Mouse (Mus musculus): ENCODE results near the gene Nek10. TPM values are rescaled to one million over a fixed set of nuclear protein-coding genes. Genes with fewer than 3 reads are reported as not detected.

Nek10 gene
- polyA plus RNA-seq, 1 experiment from 2014 or later: not detected

DNA sequence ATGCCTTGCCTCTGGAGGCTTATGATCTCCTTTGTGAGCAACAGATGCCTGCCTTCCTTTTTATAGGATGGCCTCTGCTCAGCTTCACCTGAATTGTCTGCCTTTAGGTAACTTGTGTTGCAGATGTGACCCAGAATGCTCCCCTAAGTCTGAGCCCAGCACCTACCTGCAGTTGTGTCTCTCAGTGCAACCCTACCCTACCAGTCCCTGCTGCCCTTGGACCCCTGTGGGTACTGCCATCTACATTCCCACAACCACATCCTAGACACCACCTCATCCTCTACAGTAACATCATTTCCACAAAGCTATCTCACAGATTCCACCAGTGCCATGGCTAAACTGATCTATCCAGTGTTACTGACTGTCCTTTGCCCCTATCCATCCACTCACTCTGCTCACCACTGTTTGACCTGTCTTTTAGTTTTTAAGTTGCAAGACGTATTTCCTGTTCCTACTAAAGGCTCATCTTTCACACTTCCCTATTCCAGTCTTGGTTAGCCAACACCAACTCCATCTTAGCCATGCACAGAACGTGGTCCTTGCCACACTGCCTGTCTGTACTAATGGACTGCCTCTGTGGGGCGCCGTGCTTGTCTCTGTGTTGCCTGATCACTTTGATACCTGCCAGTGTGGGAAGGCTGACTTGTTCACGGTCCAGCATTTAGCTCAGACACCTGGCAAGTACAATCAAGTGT, 1.4 kb downstream of the Nek10 start:
- H3K36me3 ChIP-seq (ENCODE audit: control insufficient read depth, insufficient read depth): no peaks in the 10 kb centered on the region
- no peak for ATAC-seq (ENCODE audit: low read depth)
- no peaks in the 10 kb centered on the region for H3K27me3 ChIP-seq (ENCODE audit: control insufficient read depth, insufficient read depth, low read depth, low read length)
- H3K9me3 ChIP-seq (replicated peaks; ENCODE audit: control insufficient read depth, low read length): no peaks in the 10 kb centered on the region
- H3K9ac ChIP-seq (ENCODE audit: low read depth, low read length): no peak overlapping the region
- no peak overlapping the region for H3K4me3 ChIP-seq (ENCODE audit: low read depth, low read length)
- WGBS (ENCODE audit: insufficient replicate concordance): 44% methylated on average over 5 of the region's 5 CpGs
- no peak overlapping the region for H3K4me2 ChIP-seq (ENCODE audit: low read depth, low read length)
- no peak overlapping the region for H3K27ac ChIP-seq (ENCODE audit: low read length)
- no peaks in the 10 kb centered on the region for H3K4me1 ChIP-seq (ENCODE audit: control insufficient read depth, low read depth, low read length)

DNA sequence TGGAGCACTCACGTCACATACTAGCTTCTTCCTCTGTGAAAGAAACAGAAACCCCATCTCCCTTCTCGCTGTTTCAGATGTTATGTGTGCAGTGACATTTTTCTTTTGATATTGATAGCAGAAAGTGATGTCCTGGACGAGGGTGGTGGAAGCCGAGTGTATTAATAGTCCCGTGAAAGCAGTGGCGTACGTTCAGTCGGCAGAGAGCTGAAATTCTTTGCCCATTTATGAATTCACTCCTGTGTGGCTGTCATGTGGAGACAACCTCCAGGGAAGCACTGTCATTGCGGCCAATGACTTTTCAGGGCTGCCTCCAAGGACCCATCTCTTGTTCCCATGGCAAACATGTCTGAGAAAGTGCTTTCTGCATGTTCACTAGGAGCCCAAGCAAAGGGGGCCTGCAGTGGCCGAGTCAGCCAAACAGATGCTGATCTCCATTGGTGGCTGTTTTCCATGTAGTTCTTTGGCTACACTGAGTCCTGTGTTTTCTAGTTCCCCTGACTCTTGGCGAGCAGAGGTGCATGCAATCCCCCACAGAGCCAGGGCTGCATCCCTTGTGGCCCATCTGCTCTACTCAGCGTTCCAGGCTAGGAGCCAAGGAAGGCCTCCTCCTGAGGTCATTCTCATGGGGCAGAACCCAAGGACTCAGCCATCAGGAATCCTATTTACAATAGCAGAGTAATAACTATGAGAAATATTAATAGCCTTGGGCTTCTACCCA, 29.5 kb downstream of the Nek10 start:
- Histone ChIP-seq H3K9ac (ENCODE audit: low read depth, low read length) (no peak overlapping the region), H3K27ac (ENCODE audit: low read length) (no peak overlapping the region), H3K27me3 (ENCODE audit: control insufficient read depth, insufficient read depth, low read depth, low read length) (no peaks in the 10 kb centered on the region), H3K4me3 (ENCODE audit: low read depth, low read length) (no peak overlapping the region), H3K9me3 (replicated peaks; ENCODE audit: control insufficient read depth, low read length) (no peaks in the 10 kb centered on the region), H3K4me1 (ENCODE audit: control insufficient read depth, low read depth, low read length) (no peaks in the 10 kb centered on the region), H3K4me2 (ENCODE audit: low read depth, low read length) (no peak overlapping the region), H3K36me3 (ENCODE audit: control insufficient read depth, insufficient read depth) (no peaks in the 10 kb centered on the region)
- 71% methylated on average over 12 of the region's 12 CpGs for WGBS (ENCODE audit: insufficient replicate concordance)
- no peak for ATAC-seq (ENCODE audit: low read depth)

DNA sequence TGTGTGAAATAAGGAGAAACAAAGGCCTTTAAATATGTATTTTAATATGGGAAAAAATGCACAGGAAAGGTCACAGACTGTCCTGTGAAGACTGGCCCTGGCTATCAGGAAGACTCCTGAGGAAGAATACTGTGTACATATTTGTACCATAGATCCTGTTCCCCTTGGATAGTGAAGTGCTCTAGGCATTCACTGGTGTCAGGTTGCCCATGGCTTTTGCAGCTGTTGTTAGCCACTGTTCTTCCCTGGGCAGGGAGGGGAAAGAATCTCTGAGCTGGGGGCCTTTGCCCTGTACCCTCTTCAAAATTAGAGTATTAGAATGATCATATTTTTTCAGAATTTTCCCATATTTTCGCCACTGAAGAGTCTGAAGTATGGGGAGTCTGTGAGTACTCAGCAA, 30.3 kb downstream of the Nek10 start:
- H3K4me1 ChIP-seq (ENCODE audit: control insufficient read depth, low read depth, low read length): no peaks in the 10 kb centered on the region
- H3K9ac ChIP-seq (ENCODE audit: low read depth, low read length): no peak overlapping the region
- WGBS (ENCODE audit: insufficient replicate concordance): 46% methylated on average over 1 of the region's 1 CpGs
- H3K36me3 ChIP-seq (ENCODE audit: control insufficient read depth, insufficient read depth): no peaks in the 10 kb centered on the region
- no peak overlapping the region for H3K27ac ChIP-seq (ENCODE audit: low read length)
- ATAC-seq (ENCODE audit: low read depth): no peak
- H3K4me3 ChIP-seq (ENCODE audit: low read depth, low read length): no peak overlapping the region
- no peaks in the 10 kb centered on the region for H3K27me3 ChIP-seq (ENCODE audit: control insufficient read depth, insufficient read depth, low read depth, low read length)
- H3K9me3 ChIP-seq (replicated peaks; ENCODE audit: control insufficient read depth, low read length): no peaks in the 10 kb centered on the region
- no peak overlapping the region for H3K4me2 ChIP-seq (ENCODE audit: low read depth, low read length)

DNA sequence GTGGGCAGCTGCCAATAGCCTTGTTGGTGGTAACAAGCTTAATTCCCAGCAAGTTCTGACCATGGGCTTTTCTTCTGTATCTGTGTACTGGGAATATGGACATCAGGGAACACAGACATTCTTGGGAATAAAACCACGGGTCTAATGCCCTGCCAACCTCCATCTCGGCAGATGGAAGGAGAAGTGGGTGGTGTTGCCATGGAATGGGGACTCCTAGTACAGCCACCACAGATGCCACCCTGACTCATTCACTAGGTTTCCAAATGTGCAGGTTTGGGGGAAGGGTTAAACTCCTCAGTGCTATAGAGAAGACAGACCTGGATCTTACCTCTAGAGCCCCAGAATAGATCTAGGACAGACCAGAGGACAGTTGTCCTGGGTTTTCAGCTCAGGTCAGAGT, 31.1 kb downstream of the Nek10 start:
- ATAC-seq (ENCODE audit: low read depth): no peak
- no peak overlapping the region for H3K4me2 ChIP-seq (ENCODE audit: low read depth, low read length)
- no peak overlapping the region for H3K4me3 ChIP-seq (ENCODE audit: low read depth, low read length)
- no peaks in the 10 kb centered on the region for H3K9me3 ChIP-seq (replicated peaks; ENCODE audit: control insufficient read depth, low read length)
- no peaks in the 10 kb centered on the region for H3K4me1 ChIP-seq (ENCODE audit: control insufficient read depth, low read depth, low read length)
- no peaks in the 10 kb centered on the region for H3K27me3 ChIP-seq (ENCODE audit: control insufficient read depth, insufficient read depth, low read depth, low read length)
- 48% methylated on average over 2 of the region's 2 CpGs for WGBS (ENCODE audit: insufficient replicate concordance)
- H3K9ac ChIP-seq (ENCODE audit: low read depth, low read length): no peak overlapping the region
- H3K27ac ChIP-seq (ENCODE audit: low read length): no peak overlapping the region
- H3K36me3 ChIP-seq (ENCODE audit: control insufficient read depth, insufficient read depth): no peaks in the 10 kb centered on the region

DNA sequence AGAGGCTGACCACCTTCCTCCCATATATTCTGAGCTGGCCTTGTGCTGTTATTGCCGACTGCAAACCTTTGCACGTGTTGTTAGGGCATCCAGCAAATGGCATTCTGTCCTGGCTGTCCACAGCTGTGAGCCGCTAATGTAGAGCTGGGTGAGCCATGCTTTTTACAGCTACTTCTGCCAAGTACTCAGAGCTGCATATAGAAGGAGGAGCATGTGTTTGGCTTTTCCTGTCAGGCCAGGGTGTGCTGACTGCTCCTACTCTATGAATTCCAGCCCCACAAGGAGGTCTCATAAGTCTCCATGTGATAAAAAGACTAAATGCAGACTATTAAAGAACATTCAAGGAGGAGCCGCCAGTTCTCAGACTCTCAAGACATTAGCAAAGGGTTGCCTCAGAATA, 34.4 kb downstream of the Nek10 start:
- no peak overlapping the region for H3K9ac ChIP-seq (ENCODE audit: low read depth, low read length)
- no peak overlapping the region for H3K27ac ChIP-seq (ENCODE audit: low read length)
- H3K9me3 ChIP-seq (replicated peaks; ENCODE audit: control insufficient read depth, low read length): no peaks in the 10 kb centered on the region
- no peaks in the 10 kb centered on the region for H3K27me3 ChIP-seq (ENCODE audit: control insufficient read depth, insufficient read depth, low read depth, low read length)
- 66% methylated on average over 4 of the region's 4 CpGs for WGBS (ENCODE audit: insufficient replicate concordance)
- no peak for ATAC-seq (ENCODE audit: low read depth)
- H3K4me1 ChIP-seq (ENCODE audit: control insufficient read depth, low read depth, low read length): no peaks in the 10 kb centered on the region
- H3K4me2 ChIP-seq (ENCODE audit: low read depth, low read length): no peak overlapping the region
- H3K4me3 ChIP-seq (ENCODE audit: low read depth, low read length): no peak overlapping the region
- H3K36me3 ChIP-seq (ENCODE audit: control insufficient read depth, insufficient read depth): no peaks in the 10 kb centered on the region

DNA sequence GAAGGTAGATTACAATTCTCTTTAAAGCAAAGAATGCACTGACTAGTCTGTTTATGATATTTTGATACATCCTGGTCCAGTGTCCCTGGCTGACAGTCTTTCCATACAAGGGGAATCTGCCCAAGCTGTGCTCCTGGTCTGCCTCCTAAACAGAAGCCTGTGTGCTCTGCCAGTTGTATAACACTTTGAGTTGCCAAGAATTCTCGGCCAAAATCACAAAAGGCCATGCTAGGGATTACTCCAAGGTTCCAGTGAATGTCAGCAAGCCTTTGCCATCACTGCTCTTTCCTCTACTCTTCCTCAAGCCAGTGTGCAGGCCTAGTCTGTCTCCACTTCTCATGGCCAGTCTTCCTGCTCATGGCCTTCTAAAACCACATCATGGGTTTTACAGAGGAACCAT, 34.9 kb downstream of the Nek10 start:
- no peak overlapping the region for H3K4me2 ChIP-seq (ENCODE audit: low read depth, low read length)
- H3K36me3 ChIP-seq (ENCODE audit: control insufficient read depth, insufficient read depth): no peaks in the 10 kb centered on the region
- H3K4me1 ChIP-seq (ENCODE audit: control insufficient read depth, low read depth, low read length): no peaks in the 10 kb centered on the region
- H3K9ac ChIP-seq (ENCODE audit: low read depth, low read length): no peak overlapping the region
- 33% methylated on average over 1 of the region's 1 CpGs for WGBS (ENCODE audit: insufficient replicate concordance)
- no peak overlapping the region for H3K4me3 ChIP-seq (ENCODE audit: low read depth, low read length)
- no peaks in the 10 kb centered on the region for H3K9me3 ChIP-seq (replicated peaks; ENCODE audit: control insufficient read depth, low read length)
- no peaks in the 10 kb centered on the region for H3K27me3 ChIP-seq (ENCODE audit: control insufficient read depth, insufficient read depth, low read depth, low read length)
- H3K27ac ChIP-seq (ENCODE audit: low read length): no peak overlapping the region
- ATAC-seq (ENCODE audit: low read depth): no peak

DNA sequence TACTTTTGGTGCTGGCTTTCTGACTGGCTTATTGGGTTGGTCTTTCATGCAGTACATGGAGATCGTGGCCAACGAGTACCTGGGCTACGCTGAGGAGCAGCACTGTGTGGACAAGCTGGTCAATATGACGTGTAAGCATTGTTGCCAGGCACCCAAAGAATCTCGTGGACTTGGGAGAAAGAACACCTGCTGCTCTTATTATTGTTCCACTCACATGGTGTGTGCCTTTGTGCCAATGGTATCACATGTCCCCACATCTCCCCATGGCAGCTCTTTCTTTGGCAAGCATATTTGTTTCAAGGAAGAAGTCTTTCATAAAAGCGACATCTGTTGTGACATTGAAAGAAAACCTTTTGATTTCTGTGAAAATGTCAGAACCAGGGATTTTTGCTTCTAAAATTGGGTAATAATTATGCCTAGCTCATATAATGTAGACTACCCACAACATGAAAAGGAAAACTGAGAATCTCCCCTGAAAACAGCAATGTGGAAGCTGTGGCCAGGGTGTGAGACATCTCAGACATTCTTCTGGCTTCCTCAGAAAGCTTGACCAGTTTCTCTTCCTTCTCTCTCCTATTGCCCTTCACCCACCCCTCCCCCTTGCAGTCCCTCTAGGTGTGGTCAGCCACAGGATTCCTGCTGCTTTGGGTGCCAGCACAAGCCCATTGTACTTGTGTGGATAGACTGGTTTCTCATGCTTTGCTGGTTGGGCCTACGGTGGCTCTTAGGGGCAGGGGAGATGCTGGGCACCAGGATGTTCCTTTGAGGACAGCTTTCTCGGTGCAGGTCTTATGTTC, 39.7 kb downstream of the Nek10 start:
- Histone ChIP-seq H3K4me3 (ENCODE audit: low read depth, low read length) (no peak overlapping the region), H3K36me3 (ENCODE audit: control insufficient read depth, insufficient read depth) (no peaks in the 10 kb centered on the region), H3K4me1 (ENCODE audit: control insufficient read depth, low read depth, low read length) (no peaks in the 10 kb centered on the region), H3K27me3 (ENCODE audit: control insufficient read depth, insufficient read depth, low read depth, low read length) (no peaks in the 10 kb centered on the region), H3K27ac (ENCODE audit: low read length) (no peak overlapping the region), H3K9ac (ENCODE audit: low read depth, low read length) (no peak overlapping the region), H3K4me2 (ENCODE audit: low read depth, low read length) (no peak overlapping the region), H3K9me3 (replicated peaks; ENCODE audit: control insufficient read depth, low read length) (no peaks in the 10 kb centered on the region)
- ATAC-seq (ENCODE audit: low read depth): no peak
- 60% methylated on average over 8 of the region's 8 CpGs for WGBS (ENCODE audit: insufficient replicate concordance)

DNA sequence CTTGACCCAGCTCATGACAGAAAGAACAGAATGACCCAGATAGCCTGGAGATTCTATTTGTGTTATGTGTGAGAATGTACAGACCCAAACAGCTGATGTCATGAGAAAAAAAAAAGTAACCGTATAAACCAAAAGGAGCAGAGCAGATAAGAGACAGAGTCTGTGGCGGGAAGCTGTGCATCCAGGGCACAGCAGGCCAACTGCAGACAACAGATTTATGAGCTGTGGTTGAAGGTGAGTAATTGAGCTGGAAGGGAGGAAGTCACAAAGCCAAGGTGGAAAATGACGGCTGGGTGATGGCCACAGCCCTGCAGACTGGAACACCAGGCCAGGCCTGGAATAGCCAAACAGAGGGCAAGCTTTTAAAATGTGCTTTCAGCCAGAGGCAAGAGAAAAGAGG, 49.6 kb downstream of the Nek10 start:
- Histone ChIP-seq H3K36me3 (ENCODE audit: control insufficient read depth, insufficient read depth) (no peaks in the 10 kb centered on the region), H3K9ac (ENCODE audit: low read depth, low read length) (no peak overlapping the region), H3K9me3 (replicated peaks; ENCODE audit: control insufficient read depth, low read length) (no peaks in the 10 kb centered on the region), H3K4me3 (ENCODE audit: low read depth, low read length) (no peak overlapping the region), H3K27ac (ENCODE audit: low read length) (no peak overlapping the region), H3K4me2 (ENCODE audit: low read depth, low read length) (no peak overlapping the region), H3K27me3 (ENCODE audit: control insufficient read depth, insufficient read depth, low read depth, low read length) (no peaks in the 10 kb centered on the region), H3K4me1 (ENCODE audit: control insufficient read depth, low read depth, low read length) (no peaks in the 10 kb centered on the region)
- no peak for ATAC-seq (ENCODE audit: low read depth)
- WGBS (ENCODE audit: insufficient replicate concordance): 21% methylated on average over 3 of the region's 3 CpGs

DNA sequence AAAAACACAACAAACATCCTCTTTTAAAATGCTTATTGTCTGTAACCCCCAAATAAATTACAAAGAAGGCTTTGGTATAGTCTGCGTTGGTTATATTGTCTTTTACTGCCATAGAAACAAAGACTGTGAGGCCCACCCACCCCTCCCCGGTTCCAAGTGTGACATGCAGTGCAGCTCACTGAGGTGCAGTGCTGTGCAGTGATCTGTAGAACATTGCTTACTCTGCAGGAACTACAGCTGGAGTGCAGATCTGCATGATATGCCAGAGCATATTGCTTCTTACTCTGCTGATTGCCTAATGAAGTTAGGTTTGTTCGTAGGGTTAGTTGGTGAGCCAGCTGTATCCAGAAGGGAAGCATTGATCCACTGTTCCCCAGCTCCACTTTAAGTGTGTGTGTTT, 57.1 kb downstream of the Nek10 start:
- no peak overlapping the region for H3K4me3 ChIP-seq (ENCODE audit: low read depth, low read length)
- H3K9ac ChIP-seq (ENCODE audit: low read depth, low read length): no peak overlapping the region
- no peaks in the 10 kb centered on the region for H3K4me1 ChIP-seq (ENCODE audit: control insufficient read depth, low read depth, low read length)
- no peaks in the 10 kb centered on the region for H3K9me3 ChIP-seq (replicated peaks; ENCODE audit: control insufficient read depth, low read length)
- no peak overlapping the region for H3K27ac ChIP-seq (ENCODE audit: low read length)
- no peak for ATAC-seq (ENCODE audit: low read depth)
- no peaks in the 10 kb centered on the region for H3K27me3 ChIP-seq (ENCODE audit: control insufficient read depth, insufficient read depth, low read depth, low read length)
- H3K36me3 ChIP-seq (ENCODE audit: control insufficient read depth, insufficient read depth): no peaks in the 10 kb centered on the region
- 48% methylated on average over 3 of the region's 3 CpGs for WGBS (ENCODE audit: insufficient replicate concordance)
- no peak overlapping the region for H3K4me2 ChIP-seq (ENCODE audit: low read depth, low read length)
